Mouse (Mus musculus) hindbrain, postnatal 0 days (tissue): ENCODE results near the gene Gprin2. TPM values are rescaled to one million over a fixed set of nuclear protein-coding genes. Genes with fewer than 3 reads are reported as not detected.

Experiments used
- ATAC-seq: fragments of 200-750 bp; cut with Nextera tagmentation; 2 replicates; pipeline ENCODE4 v1.8.0; 2017; ENCODE audit warnings: mild to moderate bottlenecking, moderate TSS enrichment, moderate library complexity
- DNase-seq: peaks from one replicate; pipeline ENCODE4 v3.0.0-alpha.2; 2015; ENCODE audit warnings: low spot score
- H3K27ac ChIP-seq: fragments of 300-500 bp; sonication (generic); 2 replicates; pipeline ENCODE4 v1.5.1; 2014; ENCODE audit warnings: mild to moderate bottlenecking
- H3K27me3 ChIP-seq: fragments of 300-500 bp; sonication (generic); 2 replicates; pipeline ENCODE4 v1.6.1; 2014; ENCODE audit warnings: low read length, mixed read lengths; ENCODE audit not compliant: insufficient read depth
- H3K36me3 ChIP-seq: fragments of 300-500 bp; sonication (generic); 2 replicates; pipeline ENCODE4 v1.6.1; 2014; ENCODE audit warnings: low read length, mixed read lengths; ENCODE audit not compliant: insufficient read depth
- H3K4me1 ChIP-seq: fragments of 300-500 bp; sonication (generic); 2 replicates; pipeline ENCODE4 v1.6.1; 2014; ENCODE audit warnings: antibody characterized with exemption, low read length, mixed read lengths; ENCODE audit not compliant: insufficient read depth
- H3K4me2 ChIP-seq: fragments of 300-500 bp; sonication (generic); 2 replicates; pipeline ENCODE4 v1.6.1; 2014; ENCODE audit warnings: low read depth, mild to moderate bottlenecking, low read length, moderate library complexity, mixed read lengths
- H3K4me3 ChIP-seq: fragments of 300-500 bp; sonication (generic); 2 replicates; pipeline ENCODE4 v1.5.1; 2014; ENCODE audit warnings: low read length
- H3K9ac ChIP-seq: fragments of 300-500 bp; sonication (generic); replicated peaks from 2 replicates; pipeline ENCODE4 v1.6.1; 2014; ENCODE audit warnings: mild to moderate bottlenecking, low read length, moderate library complexity, mixed read lengths
- H3K9me3 ChIP-seq: fragments of 300-500 bp; sonication (generic); 2 replicates; pipeline ENCODE4 v1.6.1; 2016; ENCODE audit warnings: low read length, mixed read lengths
- CTCF ChIP-seq: IDR thresholded peaks from 2 replicates; pipeline ENCODE4 v1.5.1; 2016; ENCODE audit warnings: antibody characterized with exemption, control low read depth, low read depth
- WGBS: fragments of 180-500 bp; shearing (Covaris S2); extraction: QIAGEN DNeasy Blood & Tissue Kit; methylation state at CpG from one replicate; pipeline ENCODE4 v1.1.7; 2014; 5-methylcytosine and 5-hydroxymethylcytosine counted together
- polyA plus RNA-seq: library from polyadenylated mRNA; unstranded; fragments of >200 nt; fragmentation: Nextera tagmentation; extraction: Ambion mirVana; gene quantifications from 2 replicates; pipeline ENCODE4 v1.2.1, GENCODE M21; 2015
- total RNA-seq: library from RNA; depleted of rRNA; stranded (reverse); fragments of >200 nt; gene quantifications from 2 replicates; pipeline ENCODE4 v1.2.3, GENCODE M21; 2014

The Gprin2 gene
- total and polyA plus RNA-seq, 2 experiments from 2014 or later = 8.1 to 31.7 TPM

DNA sequence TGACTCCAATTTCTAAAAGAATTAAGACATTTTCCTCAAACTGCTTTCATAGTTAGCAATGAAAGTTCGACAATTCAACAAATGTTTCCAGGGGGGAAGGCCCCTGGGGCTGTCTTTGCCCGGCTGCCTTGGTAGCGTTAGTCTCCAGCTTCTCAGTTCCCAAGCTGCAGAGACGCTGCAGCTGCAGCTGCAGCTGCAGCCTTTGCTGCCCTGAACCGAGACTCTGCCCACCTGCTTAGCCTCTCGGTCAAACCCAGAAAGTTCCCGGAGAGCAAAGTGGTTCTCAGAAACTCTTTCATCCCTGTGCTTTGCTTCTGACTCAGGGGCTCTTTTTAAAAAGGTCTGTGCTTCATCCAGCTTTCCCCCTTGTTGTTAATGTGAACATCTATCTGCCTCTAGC lies 30.9 kb upstream of the Gprin2 start:
- H3K27me3 ChIP-seq = no peaks in the 10 kb centered on the region
- no peak for TF ChIP-seq CTCF
- no peak overlapping the region for H3K9ac ChIP-seq
- no peaks in the 10 kb centered on the region for H3K36me3 ChIP-seq
- DNase-seq = no peak
- H3K4me1 ChIP-seq = no peaks in the 10 kb centered on the region
- no peaks in the 10 kb centered on the region for H3K9me3 ChIP-seq
- ATAC-seq = no peak
- no peak overlapping the region for H3K4me3 ChIP-seq
- no peak overlapping the region for H3K27ac ChIP-seq
- no peak overlapping the region for H3K4me2 ChIP-seq
- 49% methylated on average over 7 of the region's 7 CpGs for WGBS

DNA sequence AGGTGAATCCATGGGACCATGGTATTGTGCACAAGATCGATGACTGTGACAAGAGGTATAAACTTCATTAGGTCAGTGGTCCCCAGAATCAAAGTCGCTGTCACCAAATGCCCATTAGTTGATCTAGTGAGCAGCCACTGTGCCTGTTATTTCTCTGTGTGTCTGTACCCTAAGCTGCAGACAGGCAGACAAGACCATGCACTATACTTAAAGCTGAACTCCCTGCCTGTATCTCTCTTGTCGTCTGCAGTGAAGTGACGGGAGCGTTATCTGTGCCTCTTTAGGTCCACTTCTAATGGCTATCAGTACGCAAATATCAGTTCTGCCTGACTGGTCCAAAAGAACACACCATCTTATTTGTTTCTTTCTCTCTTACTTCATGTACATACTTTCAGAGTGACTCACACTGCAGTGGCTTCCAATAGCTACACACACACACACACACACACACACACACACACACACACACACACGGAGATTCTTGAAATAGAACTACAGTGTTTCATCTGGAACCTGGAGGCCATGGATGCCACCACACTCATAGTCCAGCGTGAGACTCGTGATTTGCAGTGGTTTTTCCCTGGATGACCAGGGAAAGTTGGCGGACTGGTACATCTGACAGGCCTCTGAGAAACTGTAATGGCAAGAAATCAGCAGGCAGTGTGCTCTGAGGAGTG lies 27.5 kb upstream of the Gprin2 start:
- Histone ChIP-seq H3K27me3 (no peaks in the 10 kb centered on the region), H3K4me2 (no peak overlapping the region), H3K36me3 (no peaks in the 10 kb centered on the region), H3K4me3 (no peak overlapping the region), H3K9ac (no peak overlapping the region), H3K9me3 (no peaks in the 10 kb centered on the region), H3K4me1 (peaks cover 4% of the 10 kb centered on the region; the same call in 1 of the 2 replicates), H3K27ac (no peak overlapping the region)
- DNase-seq (no peak), ATAC-seq (no peak)
- 91% methylated on average over 10 of the region's 10 CpGs for WGBS
- TF ChIP-seq CTCF = no peak

DNA sequence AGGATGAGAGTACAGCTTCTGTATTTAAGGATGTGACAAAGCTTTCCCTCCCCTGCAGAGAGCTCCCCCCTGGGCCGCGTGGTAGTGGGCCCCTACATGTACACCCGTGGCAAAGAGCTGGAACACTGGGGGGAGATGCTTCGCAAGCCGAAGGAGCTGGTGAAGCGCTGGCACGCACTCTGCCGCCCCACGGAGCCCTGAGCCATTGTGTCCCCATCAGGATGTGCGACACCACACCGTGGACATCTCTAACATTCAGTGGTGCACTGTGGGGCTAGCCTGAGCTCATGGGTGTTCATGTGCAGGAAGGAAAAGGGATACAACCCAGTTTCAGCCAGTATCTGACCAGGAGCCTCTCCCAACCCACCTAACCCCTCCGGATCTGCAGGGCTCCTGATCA lies 26.5 kb upstream of the Gprin2 start:
- Histone ChIP-seq H3K4me1 (peaks cover 4% of the 10 kb centered on the region; the same call in 1 of the 2 replicates), H3K27ac (no peak overlapping the region), H3K4me3 (no peak overlapping the region), H3K36me3 (no peaks in the 10 kb centered on the region), H3K27me3 (no peaks in the 10 kb centered on the region), H3K9ac (no peak overlapping the region), H3K9me3 (no peaks in the 10 kb centered on the region), H3K4me2 (no peak overlapping the region)
- no peak for DNase-seq
- no peak for ATAC-seq
- 78% methylated on average over 12 of the region's 12 CpGs for WGBS
- TF ChIP-seq CTCF = no peak

DNA sequence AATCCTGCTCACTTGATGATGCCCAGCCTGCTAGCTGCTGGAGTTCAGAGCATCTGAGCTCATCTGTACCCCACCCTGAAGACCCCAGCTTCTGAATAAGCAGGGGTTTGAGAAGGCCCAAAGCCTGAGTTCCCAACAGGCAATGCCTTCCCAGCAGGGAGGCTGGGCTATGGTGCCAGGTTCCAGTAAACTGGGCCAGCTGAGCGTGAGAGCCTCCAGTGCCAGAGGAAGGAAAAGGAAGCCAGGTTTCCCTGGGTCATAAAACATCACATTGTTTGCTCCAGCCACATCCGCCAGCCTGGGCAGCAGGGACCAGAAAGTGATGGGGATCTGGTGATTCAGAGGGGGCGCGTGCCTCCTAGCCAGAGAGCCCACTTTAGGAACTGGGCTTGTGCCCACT lies 25.1 kb upstream of the Gprin2 start:
- Histone ChIP-seq H3K4me3 (no peak overlapping the region), H3K27ac (no peak overlapping the region), H3K4me2 (no peak overlapping the region), H3K9me3 (no peaks in the 10 kb centered on the region), H3K4me1 (peaks cover 4% of the 10 kb centered on the region; the same call in 1 of the 2 replicates), H3K27me3 (no peaks in the 10 kb centered on the region), H3K36me3 (no peaks in the 10 kb centered on the region), H3K9ac (no peak overlapping the region)
- ATAC-seq = no peak
- WGBS = 69% methylated on average over 4 of the region's 4 CpGs
- peak; percentile 35 for DNase-seq
- no peak for TF ChIP-seq CTCF

DNA sequence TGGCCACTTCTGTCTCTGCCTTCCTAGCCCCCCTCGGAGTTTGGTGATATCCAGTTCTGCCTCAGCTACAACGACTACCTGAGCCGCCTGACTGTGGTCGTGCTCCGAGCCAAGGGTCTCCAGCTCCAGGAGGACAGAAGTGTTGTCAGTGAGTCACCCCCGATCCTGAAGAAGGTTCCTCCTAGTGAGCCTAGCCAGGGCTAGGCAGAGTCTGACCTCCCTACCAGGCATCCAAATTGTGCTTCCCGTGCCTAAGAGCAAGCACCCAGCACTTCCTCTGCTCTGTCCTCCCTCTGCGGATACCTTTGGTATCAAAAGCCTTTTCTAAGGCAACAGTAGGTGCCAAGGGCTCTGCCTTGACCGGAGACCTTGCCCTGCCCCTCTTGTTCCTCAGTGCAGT lies 24.5 kb upstream of the Gprin2 start:
- 87% methylated on average over 9 of the region's 9 CpGs for WGBS
- ATAC-seq (no peak), DNase-seq (no peak)
- H3K4me3 ChIP-seq = no peak overlapping the region
- no peak overlapping the region for H3K4me2 ChIP-seq
- H3K27me3 ChIP-seq = no peaks in the 10 kb centered on the region
- no peak for TF ChIP-seq CTCF
- peaks cover 4% of the 10 kb centered on the region; the same call in 1 of the 2 replicates for H3K4me1 ChIP-seq
- H3K9me3 ChIP-seq = no peaks in the 10 kb centered on the region
- no peaks in the 10 kb centered on the region for H3K36me3 ChIP-seq
- no peak overlapping the region for H3K9ac ChIP-seq
- H3K27ac ChIP-seq = no peak overlapping the region

DNA sequence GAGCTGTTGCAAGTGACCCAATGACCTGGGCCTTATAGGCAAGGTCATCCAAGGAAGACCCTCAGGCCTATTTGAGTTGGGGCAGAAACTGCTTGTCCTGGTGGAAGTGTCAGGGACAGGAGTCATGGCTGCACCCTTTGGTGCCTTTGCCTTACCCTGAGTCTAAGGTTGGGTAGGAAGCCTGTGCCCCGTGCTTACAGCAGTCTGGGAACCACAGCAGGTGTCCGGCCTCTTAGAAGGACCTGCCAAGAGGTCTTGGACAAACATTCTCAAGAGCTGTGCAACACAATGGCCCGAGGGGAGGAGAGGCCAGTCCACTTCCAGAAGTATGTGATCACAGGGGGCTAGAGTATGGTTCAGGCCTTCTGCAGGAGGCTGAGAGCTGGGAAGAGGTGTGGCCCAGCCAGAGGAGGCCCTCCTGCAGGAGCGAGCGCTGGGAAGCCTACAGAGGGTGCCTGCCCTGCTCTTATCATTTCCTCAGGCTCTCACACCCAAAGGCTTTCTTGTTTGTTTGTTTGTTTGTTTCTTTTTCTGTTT lies 22.0 kb upstream of the Gprin2 start:
- no peak for DNase-seq
- Histone ChIP-seq H3K27ac (no peak overlapping the region), H3K4me1 (peaks cover 4% of the 10 kb centered on the region; the same call in 1 of the 2 replicates)

More for the DNA sequence above, 22.0 kb upstream of the Gprin2 start:
- ATAC-seq = no peak
- WGBS = 70% methylated on average over 5 of the region's 5 CpGs
- Histone ChIP-seq H3K36me3 (no peaks in the 10 kb centered on the region), H3K27me3 (no peaks in the 10 kb centered on the region), H3K9me3 (no peaks in the 10 kb centered on the region), H3K4me2 (no peak overlapping the region), H3K4me3 (no peak overlapping the region), H3K9ac (no peak overlapping the region)
- no peak for TF ChIP-seq CTCF
